Mouse (Mus musculus) testis, adult 2 months (tissue): Measurements from ENCODE around the gene Dpagt1.

Experiments used
- CTCF ChIP-seq: fragments of 200-500 bp; IDR thresholded peaks from 2 replicates; pipeline ENCODE4 v1.5.1; 2012; ENCODE audit warnings: low read depth, mild to moderate bottlenecking, inconsistent platforms, low read length, moderate library complexity; ENCODE audit not compliant: control insufficient read depth, insufficient read depth, insufficient replicate concordance
- POLR2A ChIP-seq: fragments of 200-500 bp; IDR thresholded peaks from 2 replicates; pipeline ENCODE4 v1.6.1; 2012; ENCODE audit warnings: low read depth, mild to moderate bottlenecking, inconsistent platforms, low read length, moderate library complexity; ENCODE audit not compliant: control insufficient read depth

DNA sequence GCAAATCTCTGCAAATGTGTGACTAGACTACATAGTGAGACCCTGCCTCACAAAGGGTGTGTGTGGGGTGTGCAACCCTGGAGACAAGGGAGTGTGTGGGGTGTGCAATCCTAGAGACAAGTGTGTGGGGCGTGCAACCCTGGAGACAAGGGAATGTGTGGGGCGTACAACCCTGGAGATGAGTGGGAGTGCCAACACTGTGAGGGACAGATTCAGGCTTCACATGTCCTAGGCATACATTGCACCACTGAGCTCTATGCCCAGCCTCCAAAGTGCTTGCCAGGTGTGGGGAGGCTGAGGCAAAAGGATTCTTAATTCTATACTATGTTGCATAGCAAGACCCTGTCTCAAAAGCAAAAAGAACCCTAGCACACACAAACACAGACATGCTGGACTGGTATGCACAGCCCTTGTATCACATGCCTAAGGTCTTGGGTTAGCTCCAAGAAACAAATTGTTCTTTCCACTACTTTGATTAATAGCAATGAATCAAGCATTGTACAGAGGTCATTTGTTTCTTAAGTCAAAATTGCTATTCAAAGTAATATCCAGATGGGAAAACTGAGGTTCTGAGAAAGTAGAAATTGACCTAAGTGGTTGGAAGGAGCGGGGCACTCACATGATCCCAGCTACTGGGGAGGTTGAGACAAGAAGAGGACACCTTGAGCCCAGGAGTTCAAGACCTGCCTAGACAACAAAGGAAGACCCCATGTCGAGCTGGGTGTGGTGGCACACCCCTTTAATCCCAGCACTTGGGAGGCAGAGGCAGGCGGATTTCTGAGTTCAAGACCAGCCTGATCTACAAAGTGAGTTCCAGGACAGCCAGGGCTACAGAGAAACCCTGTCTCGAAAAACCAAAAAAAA lies 20.0 kb downstream of the Dpagt1 start:
- TF ChIP-seq POLR2A (peak; percentile 35; the same call in 1 of the 2 replicates), CTCF (no peak)
